ENCODE assay signal across 9 mouse cellular contexts in the genomic region with DNA sequence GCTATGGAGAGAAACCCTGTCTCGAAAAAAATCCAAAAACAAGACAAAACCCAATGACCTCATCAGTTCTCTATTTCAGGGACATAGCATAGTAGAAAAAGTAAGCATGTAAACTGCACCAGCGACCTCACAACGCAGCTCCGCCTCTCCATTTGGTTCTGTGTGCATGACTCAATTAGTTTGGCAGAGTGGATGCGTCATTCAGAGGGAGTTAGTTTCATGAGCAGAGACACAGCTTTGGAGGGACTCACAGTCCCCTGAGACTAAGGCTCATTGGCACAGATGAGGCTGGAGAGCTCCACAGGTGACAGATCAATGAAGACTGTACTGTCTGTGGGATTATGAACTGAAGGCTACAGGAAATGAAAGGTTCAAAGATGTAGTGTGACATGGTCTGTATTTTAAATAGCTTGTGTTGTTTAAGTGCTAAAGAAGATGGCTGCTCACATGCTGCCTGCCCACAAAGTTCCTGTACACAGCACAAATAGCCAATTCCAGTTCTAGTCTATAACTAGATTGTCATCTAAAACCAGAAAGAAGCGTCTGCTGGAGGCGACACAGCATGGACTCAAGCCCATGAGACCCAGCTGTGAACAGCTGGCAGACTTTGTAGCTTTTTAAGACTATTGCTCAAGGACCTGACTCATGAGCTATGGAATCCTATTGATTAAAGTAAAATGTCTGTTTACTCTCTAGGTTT. TPM values are rescaled to one million over a fixed set of nuclear protein-coding genes. Genes with fewer than 3 reads are reported as not detected.
DNase-seq lines count a peak whose midpoint lies in the region; ATAC-seq and TF ChIP-seq lines count a peak whose summit lies in the region.
"Had no signal": no experiment of that assay in that cellular context is flagged by ENCODE, and none has a peak within 500 bp of the region (broad histone marks: within the 10 kb centered on the region; RNA-seq: fewer than 3 reads in every experiment).

No protein-coding gene starts in this region.

- no peak overlapping the region for H3K9ac ChIP-seq in forebrain, embryonic 15.5 days (replicated peaks)
- no peak overlapping the region for H3K9ac ChIP-seq in forebrain, embryonic 13.5 days
- no peak overlapping the region for H3K9ac ChIP-seq in liver, adult 2 months (ENCODE audit: low read depth, low read length)
- H3K9ac ChIP-seq in liver, embryonic 12.5 days: no peak overlapping the region
- H3K9ac ChIP-seq in midbrain, embryonic 15.5 days: no peak overlapping the region
- H3K9ac ChIP-seq: limb, embryonic 12.5 days had no signal

- no peaks in the 10 kb centered on the region for H3K27me3 ChIP-seq in forebrain, embryonic 15.5 days
- no peaks in the 10 kb centered on the region for H3K27me3 ChIP-seq in forebrain, embryonic 13.5 days
- H3K27me3 ChIP-seq in liver, adult 2 months (ENCODE audit: control insufficient read depth, insufficient read depth, low read length): no peaks in the 10 kb centered on the region
- H3K27me3 ChIP-seq in liver, embryonic 12.5 days (replicated peaks): no peaks in the 10 kb centered on the region
- no peaks in the 10 kb centered on the region for H3K27me3 ChIP-seq in midbrain, embryonic 15.5 days (replicated peaks)
- H3K27me3 ChIP-seq: limb, embryonic 12.5 days had no signal

- H3K4me3 ChIP-seq in forebrain, embryonic 15.5 days: no peak overlapping the region
- no peak overlapping the region for H3K4me3 ChIP-seq in forebrain, embryonic 13.5 days
- H3K4me3 ChIP-seq in liver, adult 2 months (ENCODE audit: insufficient read depth, low read depth, low read length): no peak overlapping the region
- no peak overlapping the region for H3K4me3 ChIP-seq in liver, embryonic 12.5 days
- H3K4me3 ChIP-seq in brown adipose tissue, adult 24 weeks (ENCODE audit: insufficient read depth, low read depth, low read length): no peak overlapping the region
- H3K4me3 ChIP-seq in midbrain, embryonic 15.5 days: no peak overlapping the region
- H3K4me3 ChIP-seq: limb, embryonic 12.5 days had no signal

- WGBS in forebrain, embryonic 15.5 days: 89% methylated on average over 7 of the region's 7 CpGs
- WGBS in forebrain, embryonic 13.5 days: 89% methylated on average over 7 of the region's 7 CpGs
- WGBS in liver, adult 2 months: 92% methylated on average over 7 of the region's 7 CpGs
- WGBS in liver, embryonic 12.5 days (ENCODE audit: insufficient replicate concordance): 78% methylated on average over 7 of the region's 7 CpGs
- WGBS in midbrain, embryonic 15.5 days: 93% methylated on average over 7 of the region's 7 CpGs

- no peak for TF ChIP-seq CTCF in liver, adult 2 months (IDR thresholded peaks at IDR 0.05; ENCODE audit: low read depth, low read length)

- no peak for TF ChIP-seq POLR2A in liver, adult 2 months (IDR thresholded peaks at IDR 0.05; ENCODE audit: extremely low read depth, insufficient read depth, low read length)

- no peaks in the 10 kb centered on the region for H3K9me3 ChIP-seq in forebrain, embryonic 15.5 days
- H3K9me3 ChIP-seq in forebrain, embryonic 13.5 days (replicated peaks): no peaks in the 10 kb centered on the region
- no peaks in the 10 kb centered on the region for H3K9me3 ChIP-seq in liver, embryonic 12.5 days (replicated peaks)
- H3K9me3 ChIP-seq in midbrain, embryonic 15.5 days: no peaks in the 10 kb centered on the region
- H3K9me3 ChIP-seq: limb, embryonic 12.5 days had no signal

- H3K4me2 ChIP-seq in forebrain, embryonic 15.5 days (replicated peaks): no peak overlapping the region
- H3K4me2 ChIP-seq in forebrain, embryonic 13.5 days: no peak overlapping the region
- no peak overlapping the region for H3K4me2 ChIP-seq in liver, embryonic 12.5 days
- no peak overlapping the region for H3K4me2 ChIP-seq in midbrain, embryonic 15.5 days
- H3K4me2 ChIP-seq: limb, embryonic 12.5 days had no signal

- no peaks in the 10 kb centered on the region for H3K79me2 ChIP-seq in liver, adult 2 months (ENCODE audit: control insufficient read depth, insufficient read depth, low read length)

- H3K36me3 ChIP-seq in forebrain, embryonic 15.5 days: peaks cover 44% of the 10 kb centered on the region
- H3K36me3 ChIP-seq in forebrain, embryonic 13.5 days (ENCODE audit: poor library complexity, severe bottlenecking): peaks cover 85% of the 10 kb centered on the region
- H3K36me3 ChIP-seq in liver, adult 2 months (ENCODE audit: control insufficient read depth, insufficient read depth, low read length): peaks cover 16% of the 10 kb centered on the region; the same call in 1 of the 2 replicates
- H3K36me3 ChIP-seq in liver, embryonic 12.5 days: peaks cover 98% of the 10 kb centered on the region
- H3K36me3 ChIP-seq in midbrain, embryonic 15.5 days (replicated peaks): peaks cover 27% of the 10 kb centered on the region

- DNase-seq in liver, adult 2 months (ENCODE audit: extremely low read depth, low read depth, low spot score): no peak
- DNase-seq in layer of hippocampus, adult 8-10 months (ENCODE audit: low spot score in 2 of 2): peak; percentile 32 to 38
- DNase-seq in T-cell, adult 2 months (ENCODE audit: low spot score): no peak

- no peak for ATAC-seq in forebrain, embryonic 15.5 days (replicated peaks)
- no peak for ATAC-seq in forebrain, embryonic 13.5 days
- ATAC-seq in liver, embryonic 12.5 days: no peak
- no peak for ATAC-seq in midbrain, embryonic 15.5 days (replicated peaks)

- H3K4me1 ChIP-seq in forebrain, embryonic 15.5 days: peaks cover 21% of the 10 kb centered on the region
- peaks cover 9% of the 10 kb centered on the region; the same call in 1 of the 2 replicates for H3K4me1 ChIP-seq in forebrain, embryonic 13.5 days
- no peaks in the 10 kb centered on the region for H3K4me1 ChIP-seq in liver, adult 2 months (ENCODE audit: control insufficient read depth, insufficient read depth, low read length)
- no peaks in the 10 kb centered on the region for H3K4me1 ChIP-seq in liver, embryonic 12.5 days
- H3K4me1 ChIP-seq in brown adipose tissue, adult 24 weeks (ENCODE audit: control insufficient read depth, insufficient read depth, insufficient read length, low read length): peaks cover 12% of the 10 kb centered on the region; the same call in 1 of the 2 replicates
- H3K4me1 ChIP-seq in midbrain, embryonic 15.5 days: no peaks in the 10 kb centered on the region
- H3K4me1 ChIP-seq: limb, embryonic 12.5 days had no signal

- peak overlapping the region; percentile 83 for H3K27ac ChIP-seq in forebrain, embryonic 15.5 days (replicated peaks)
- H3K27ac ChIP-seq in forebrain, embryonic 13.5 days: no peak overlapping the region
- 0 out of 2 replicates have a peak overlapping the region, but pooled peaks have one; percentile 16 for H3K27ac ChIP-seq in liver, adult 2 months (replicated peaks; ENCODE audit: insufficient read depth, low read depth, low read length)
- no peak overlapping the region for H3K27ac ChIP-seq in liver, embryonic 12.5 days
- H3K27ac ChIP-seq in brown adipose tissue, adult 24 weeks (replicated peaks; ENCODE audit: low read depth, low read length): peak overlapping the region; percentile 53; the same call in 1 of the 2 replicates
- H3K27ac ChIP-seq in midbrain, embryonic 15.5 days: no peak overlapping the region
- H3K27ac ChIP-seq: limb, embryonic 12.5 days had no signal

RNA-seq across cellular contexts. Expression of a gene that starts 13.5 kb away (rescaled TPM):
- polyA plus RNA-seq in forebrain, embryonic 15.5 days (2015; fragmentation: Nextera tagmentation; extraction: Ambion mirVana): 460 and 479 TPM in 2 replicates
- 422 and 512 TPM in 2 replicates for polyA plus RNA-seq in forebrain, embryonic 13.5 days (2015; fragmentation: Nextera tagmentation; extraction: Ambion mirVana)
- 213 and 221 TPM in 2 replicates for total RNA-seq in liver, adult 2 months (2014; rRNA removed)
- polyA plus RNA-seq in liver, adult 2 months (2012; rRNA removed): 191 and 204 TPM in 2 replicates
- polyA plus RNA-seq in liver, embryonic 12.5 days (2016; fragmentation: Nextera tagmentation; extraction: Ambion mirVana): 249 and 261 TPM in 2 replicates
- polyA plus RNA-seq in brown adipose tissue, adult 24 weeks (2012; ENCODE audit: insufficient read depth, insufficient read length, missing spikeins): 931 and 1,246 TPM in 2 replicates
- 100 to 1,000 TPM; 195 to 233 (median 212) TPM for total RNA-seq in layer of hippocampus, adult 8-10 months (2022)
- 377 and 384 TPM in 2 replicates for polyA plus RNA-seq in midbrain, embryonic 15.5 days (2015; fragmentation: Nextera tagmentation; extraction: Ambion mirVana)

RNA-seq across cellular contexts. Expression of a gene that starts 14.8 kb away (rescaled TPM):
- polyA plus RNA-seq in forebrain, embryonic 15.5 days (2015; fragmentation: Nextera tagmentation; extraction: Ambion mirVana): 18.9 and 19.0 TPM in 2 replicates
- polyA plus RNA-seq in forebrain, embryonic 13.5 days (2015; fragmentation: Nextera tagmentation; extraction: Ambion mirVana): 28.3 and 30.8 TPM in 2 replicates
- total RNA-seq in liver, adult 2 months (2014; rRNA removed): 3.3 and 6.2 TPM in 2 replicates
- polyA plus RNA-seq in liver, adult 2 months (2012; rRNA removed): 6.3 and 7.5 TPM in 2 replicates
- polyA plus RNA-seq in liver, embryonic 12.5 days (2016; fragmentation: Nextera tagmentation; extraction: Ambion mirVana): 48.7 and 50.5 TPM in 2 replicates
- 5.0 and 9.6 TPM in 2 replicates for polyA plus RNA-seq in brown adipose tissue, adult 24 weeks (2012; ENCODE audit: insufficient read depth, insufficient read length, missing spikeins)
- 10 to 100 TPM in 3 of 4 experiments, 1 to 10 TPM in 1; 9.0 to 12.7 (median 11.2) TPM for total RNA-seq in layer of hippocampus, adult 8-10 months (2022)
- polyA plus RNA-seq in midbrain, embryonic 15.5 days (2015; fragmentation: Nextera tagmentation; extraction: Ambion mirVana): 12.9 and 14.2 TPM in 2 replicates

RNA-seq across cellular contexts. Expression of a gene that starts 31.3 kb away (rescaled TPM):
- 4.1 and 5.6 TPM in 2 replicates for polyA plus RNA-seq in forebrain, embryonic 15.5 days (2015; fragmentation: Nextera tagmentation; extraction: Ambion mirVana)
- 1.4 and 1.7 TPM in 2 replicates for polyA plus RNA-seq in forebrain, embryonic 13.5 days (2015; fragmentation: Nextera tagmentation; extraction: Ambion mirVana)
- 292 and 1,156 TPM in 2 replicates for total RNA-seq in liver, adult 2 months (2014; rRNA removed)
- 247 and 275 TPM in 2 replicates for polyA plus RNA-seq in liver, adult 2 months (2012; rRNA removed)
- 0.13 TPM in 1 of 2 replicates, not detected in the other for polyA plus RNA-seq in liver, embryonic 12.5 days (2016; fragmentation: Nextera tagmentation; extraction: Ambion mirVana)
- 5,792 and 7,164 TPM in 2 replicates for polyA plus RNA-seq in brown adipose tissue, adult 24 weeks (2012; ENCODE audit: insufficient read depth, insufficient read length, missing spikeins)
- 10 to 100 TPM; 28.4 to 62.4 (median 39.8) TPM for total RNA-seq in layer of hippocampus, adult 8-10 months (2022)
- polyA plus RNA-seq in midbrain, embryonic 15.5 days (2015; fragmentation: Nextera tagmentation; extraction: Ambion mirVana): 1.7 and 1.9 TPM in 2 replicates

RNA-seq across cellular contexts. Expression of a gene that starts 54.1 kb away (rescaled TPM):
- 6.6 and 7.1 TPM in 2 replicates for polyA plus RNA-seq in forebrain, embryonic 15.5 days (2015; fragmentation: Nextera tagmentation; extraction: Ambion mirVana)
- 5.3 and 6.1 TPM in 2 replicates for polyA plus RNA-seq in forebrain, embryonic 13.5 days (2015; fragmentation: Nextera tagmentation; extraction: Ambion mirVana)
- 3.2 and 4.2 TPM in 2 replicates for total RNA-seq in liver, adult 2 months (2014; rRNA removed)
- polyA plus RNA-seq in liver, adult 2 months (2012; rRNA removed): 4.8 and 5.4 TPM in 2 replicates
- polyA plus RNA-seq in liver, embryonic 12.5 days (2016; fragmentation: Nextera tagmentation; extraction: Ambion mirVana): 0.92 and 1.1 TPM in 2 replicates
- polyA plus RNA-seq in brown adipose tissue, adult 24 weeks (2012; ENCODE audit: insufficient read depth, insufficient read length, missing spikeins): 6.3 and 6.8 TPM in 2 replicates
- 10 to 100 TPM; 11.1 to 16.0 (median 13.0) TPM for total RNA-seq in layer of hippocampus, adult 8-10 months (2022)
- polyA plus RNA-seq in midbrain, embryonic 15.5 days (2015; fragmentation: Nextera tagmentation; extraction: Ambion mirVana): 8.1 and 8.3 TPM in 2 replicates

RNA-seq across cellular contexts. Expression of a gene that starts 54.4 kb away (rescaled TPM):
- polyA plus RNA-seq in forebrain, embryonic 15.5 days (2015; fragmentation: Nextera tagmentation; extraction: Ambion mirVana): 4.4 and 5.8 TPM in 2 replicates
- polyA plus RNA-seq in forebrain, embryonic 13.5 days (2015; fragmentation: Nextera tagmentation; extraction: Ambion mirVana): 2.9 TPM in 2 replicates
- 0.87 and 1.0 TPM in 2 replicates for total RNA-seq in liver, adult 2 months (2014; rRNA removed)
- 0.86 and 1.5 TPM in 2 replicates for polyA plus RNA-seq in liver, adult 2 months (2012; rRNA removed)
- polyA plus RNA-seq in liver, embryonic 12.5 days (2016; fragmentation: Nextera tagmentation; extraction: Ambion mirVana): 0.41 and 0.49 TPM in 2 replicates
- 2.3 TPM in 1 of 2 replicates, not detected in the other for polyA plus RNA-seq in brown adipose tissue, adult 24 weeks (2012; ENCODE audit: insufficient read depth, insufficient read length, missing spikeins)
- 10 to 100 TPM; 17.7 to 24.2 (median 20.8) TPM for total RNA-seq in layer of hippocampus, adult 8-10 months (2022)
- 4.8 and 5.3 TPM in 2 replicates for polyA plus RNA-seq in midbrain, embryonic 15.5 days (2015; fragmentation: Nextera tagmentation; extraction: Ambion mirVana)

Comparison
In these comparisons a context has a peak if more than half of its experiments do, and no peak if none do; other contexts are left out.
1. H3K27ac ChIP-seq: peak in forebrain, embryonic 15.5 days (single experiment), liver, adult 2 months (single experiment) and brown adipose tissue, adult 24 weeks (single experiment); none in forebrain, embryonic 13.5 days (single experiment), liver, embryonic 12.5 days (single experiment) and midbrain, embryonic 15.5 days (single experiment).
2. RNA of a gene that starts 31.3 kb away (polyA plus RNA-seq): 5,792 to 7,164 TPM in brown adipose tissue, adult 24 weeks and 247 to 275 TPM in liver, adult 2 months; 4.1 to 5.6 TPM in forebrain, embryonic 15.5 days, 1.7 to 1.9 TPM in midbrain, embryonic 15.5 days, 1.4 to 1.7 TPM in forebrain, embryonic 13.5 days and 0.13 TPM in liver, embryonic 12.5 days; every median in the first group is over 10 times any median in the second.
3. DNase-seq: peak in layer of hippocampus, adult 8-10 months (2 of 2); none in liver, adult 2 months (single experiment) and T-cell, adult 2 months (single experiment).